ENCODE assay signal across 10 mouse cellular contexts in genomic region chr10:11306054-11306367, GRCm38 (mm10). TPM values are rescaled to one million over a fixed set of nuclear protein-coding genes. Genes with fewer than 3 reads are reported as not detected.
DNase-seq lines count a peak whose midpoint lies in the region; ATAC-seq lines count a peak whose summit lies in the region.
"Had no signal": no experiment of that assay in that cellular context is flagged by ENCODE, and none has a peak within 500 bp of the region (broad histone marks: within the 10 kb centered on the region; RNA-seq: fewer than 3 reads in every experiment).

No protein-coding gene starts in this region.

- H3K27me3 ChIP-seq in liver, embryonic 16.5 days (ENCODE audit: control insufficient read depth, insufficient read depth, low read depth, low read length), result no peaks in the 10 kb centered on the region
- H3K27me3 ChIP-seq in liver, embryonic 11.5 days (replicated peaks; ENCODE audit: control insufficient read depth, insufficient read depth, low read length), result no peaks in the 10 kb centered on the region
- H3K27me3 ChIP-seq: hindbrain, embryonic 12.5 days; liver, embryonic 13.5 days had no signal

- H3K4me2 ChIP-seq in liver, embryonic 16.5 days (ENCODE audit: low read depth, low read length), result no peak overlapping the region
- no peak overlapping the region for H3K4me2 ChIP-seq in liver, embryonic 11.5 days
- H3K4me2 ChIP-seq: hindbrain, embryonic 12.5 days; liver, embryonic 13.5 days had no signal

- H3K36me3 ChIP-seq in liver, embryonic 16.5 days (ENCODE audit: control insufficient read depth, insufficient read depth), result no peaks in the 10 kb centered on the region; the same call in none of the 2 replicates
- no peaks in the 10 kb centered on the region for H3K36me3 ChIP-seq in liver, embryonic 11.5 days (ENCODE audit: control insufficient read depth, insufficient read depth, low read length)
- H3K36me3 ChIP-seq: hindbrain, embryonic 12.5 days had no signal

- H3K4me1 ChIP-seq in liver, embryonic 16.5 days (ENCODE audit: control insufficient read depth, low read depth, low read length), result peaks cover 4% of the 10 kb centered on the region
- H3K4me1 ChIP-seq in liver, embryonic 11.5 days (replicated peaks; ENCODE audit: control insufficient read depth, insufficient read depth, low read length), result no peaks in the 10 kb centered on the region; the same call in 1 of the 2 replicates
- H3K4me1 ChIP-seq: hindbrain, embryonic 12.5 days had no signal

- no peak overlapping the region for H3K9ac ChIP-seq in liver, embryonic 16.5 days (ENCODE audit: low read depth, low read length)
- H3K9ac ChIP-seq in liver, embryonic 11.5 days (ENCODE audit: low read depth, low read length), result no peak overlapping the region
- H3K9ac ChIP-seq: hindbrain, embryonic 12.5 days; liver, embryonic 13.5 days had no signal

- H3K27ac ChIP-seq in liver, embryonic 16.5 days (ENCODE audit: low read length), result no peak overlapping the region
- no peak overlapping the region for H3K27ac ChIP-seq in liver, embryonic 11.5 days (ENCODE audit: low read depth, low read length)
- H3K27ac ChIP-seq: hindbrain, embryonic 12.5 days; liver, embryonic 13.5 days had no signal

- no peaks in the 10 kb centered on the region for H3K9me3 ChIP-seq in liver, embryonic 16.5 days (replicated peaks; ENCODE audit: control insufficient read depth, low read length)
- no peaks in the 10 kb centered on the region for H3K9me3 ChIP-seq in liver, embryonic 11.5 days (ENCODE audit: control insufficient read depth, low read length)
- H3K9me3 ChIP-seq: hindbrain, embryonic 12.5 days; liver, embryonic 13.5 days had no signal

- H3K4me3 ChIP-seq in liver, embryonic 16.5 days (ENCODE audit: low read depth, low read length), result no peak overlapping the region
- no peak overlapping the region for H3K4me3 ChIP-seq in liver, embryonic 11.5 days (ENCODE audit: low read depth, low read length)
- H3K4me3 ChIP-seq: hindbrain, embryonic 12.5 days; liver, embryonic 13.5 days had no signal

- 0 out of 2 replicates have a peak, but pooled peaks have one; percentile 5 for ATAC-seq in liver, embryonic 16.5 days (ENCODE audit: low read depth)
- no peak for ATAC-seq in liver, embryonic 11.5 days (replicated peaks; ENCODE audit: low FRiP score)

- no peak for DNase-seq in liver, embryonic 11.5 days (ENCODE audit: low spot score)
- peak; percentile 27 for DNase-seq in gastrocnemius, adult 18-20 months (ENCODE audit: low spot score)
- DNase-seq in kidney, postnatal 14 days, result peak; percentile 21
- peak; percentile 42 for DNase-seq in mesoderm, embryonic 11.5 days (ENCODE audit: low read depth, low spot score)
- DNase-seq in cerebellum, postnatal 36 days, result no peak
- no peak for DNase-seq in ovary, postnatal 36 days (ENCODE audit: low spot score)
- no peak for DNase-seq in natural killer cell, adult 2 months (ENCODE audit: low spot score in 2 of 2)
- DNase-seq: liver, embryonic 13.5 days had no signal

- 71% methylated on average over 2 of the region's 2 CpGs for WGBS in liver, embryonic 16.5 days (ENCODE audit: insufficient replicate concordance)
- 55% methylated on average over 2 of the region's 2 CpGs for WGBS in liver, embryonic 11.5 days

RNA-seq across cellular contexts. Expression of gene Fbxo30, which starts 24.9 kb away (rescaled TPM):
- polyA plus RNA-seq in liver, embryonic 16.5 days (2015; fragmentation: Nextera tagmentation; extraction: Ambion mirVana), result 72.7 and 75.6 TPM in 2 replicates
- polyA plus RNA-seq in liver, embryonic 11.5 days (2014; fragmentation: Nextera tagmentation; extraction: Ambion mirVana), result 28.7 and 31.1 TPM in 2 replicates
- 10 to 100 TPM; 13.4 to 18.0 TPM for total RNA-seq in gastrocnemius, adult 18-20 months (2021)

RNA-seq across cellular contexts. Expression of gene Epm2a, which starts 37.2 kb away (rescaled TPM):
- polyA plus RNA-seq in liver, embryonic 16.5 days (2015; fragmentation: Nextera tagmentation; extraction: Ambion mirVana), result 0.06 and 0.18 TPM in 2 replicates
- 0.26 and 0.36 TPM in 2 replicates for polyA plus RNA-seq in liver, embryonic 11.5 days (2014; fragmentation: Nextera tagmentation; extraction: Ambion mirVana)
- 10 to 100 TPM; 96.2 to 97.8 TPM for total RNA-seq in gastrocnemius, adult 18-20 months (2021)

Comparison
In these comparisons a context has a peak if more than half of its experiments do, and no peak if none do; other contexts are left out.
1. DNase-seq: peak in gastrocnemius, adult 18-20 months (single experiment), kidney, postnatal 14 days (single experiment) and mesoderm, embryonic 11.5 days (single experiment); none in liver, embryonic 11.5 days (single experiment), cerebellum, postnatal 36 days (0 of 2), ovary, postnatal 36 days (single experiment) and natural killer cell, adult 2 months (0 of 2).